Mouse (Mus musculus) C2C12 (cell line): ENCODE results near the gene Palm. TPM values are rescaled to one million over a fixed set of nuclear protein-coding genes. Genes with fewer than 3 reads are reported as not detected.

Experiments
- H3K27me3 ChIP-seq: one replicate; pipeline ENCODE4 v1.6.1; 2011; ENCODE audit not compliant: control insufficient read depth, insufficient read depth, insufficient read length
- H3K36me3 ChIP-seq: one replicate; pipeline ENCODE4 v1.6.1; 2011; ENCODE audit not compliant: control insufficient read depth, insufficient read depth
- H3K4me3 ChIP-seq: one replicate; pipeline ENCODE4 v1.5.1; 2011; ENCODE audit warnings: mild to moderate bottlenecking, control low read depth; ENCODE audit not compliant: poor library complexity, insufficient read depth, severe bottlenecking
- H3K79me2 ChIP-seq: one replicate; pipeline ENCODE4 v1.6.1; 2011; ENCODE audit not compliant: control insufficient read depth, insufficient read depth
- H3K79me3 ChIP-seq: one replicate; pipeline ENCODE4 v1.6.1; 2011; ENCODE audit warnings: low read depth, control low read depth
- H3ac ChIP-seq: one replicate; pipeline ENCODE3; 2011; ENCODE audit warnings: low read depth; ENCODE audit not compliant: control insufficient read depth, insufficient read length
- CEBPB ChIP-seq: IDR thresholded peaks from one replicate; pipeline ENCODE4 v1.6.1; 2011; ENCODE audit warnings: low read depth, mild to moderate bottlenecking, control low read depth, moderate library complexity
- CTCF ChIP-seq: IDR thresholded peaks from one replicate; pipeline ENCODE4 v1.5.1; 2011; ENCODE audit not compliant: control insufficient read depth, insufficient read depth, insufficient read length
- FOSL1 ChIP-seq: IDR thresholded peaks from one replicate; pipeline ENCODE4 v1.8.0; 2011; ENCODE audit warnings: mild to moderate bottlenecking, low read length; ENCODE audit not compliant: poor library complexity, insufficient read depth, severe bottlenecking
- MAX ChIP-seq: IDR thresholded peaks from one replicate; pipeline ENCODE4 v1.6.1; 2011; ENCODE audit warnings: mild to moderate bottlenecking, control low read depth
- MYOD1 ChIP-seq: IDR thresholded peaks from one replicate; pipeline ENCODE4 v1.6.1; 2011; ENCODE audit warnings: low read depth; ENCODE audit not compliant: control insufficient read depth, insufficient read length
- MYOG ChIP-seq: IDR thresholded peaks from one replicate; pipeline ENCODE4 v1.6.1; 2011; ENCODE audit not compliant: control insufficient read depth, insufficient read length; ENCODE audit errors: extremely low read depth
- USF1 ChIP-seq: IDR thresholded peaks from one replicate; pipeline ENCODE4 v1.6.1; 2011; ENCODE audit warnings: low read depth, mild to moderate bottlenecking, control low read depth, moderate library complexity
- polyA plus RNA-seq: library from polyadenylated mRNA; unstranded; fragments of >200 nt; fragmentation: generic; extraction: Trizol; gene quantifications from one replicate; pipeline ENCODE4 v1.2.1, GENCODE M21; 2012; ENCODE audit warnings: missing spikeins

Palm gene
- polyA plus RNA-seq, 1 experiment, result 39.9 TPM

DNA sequence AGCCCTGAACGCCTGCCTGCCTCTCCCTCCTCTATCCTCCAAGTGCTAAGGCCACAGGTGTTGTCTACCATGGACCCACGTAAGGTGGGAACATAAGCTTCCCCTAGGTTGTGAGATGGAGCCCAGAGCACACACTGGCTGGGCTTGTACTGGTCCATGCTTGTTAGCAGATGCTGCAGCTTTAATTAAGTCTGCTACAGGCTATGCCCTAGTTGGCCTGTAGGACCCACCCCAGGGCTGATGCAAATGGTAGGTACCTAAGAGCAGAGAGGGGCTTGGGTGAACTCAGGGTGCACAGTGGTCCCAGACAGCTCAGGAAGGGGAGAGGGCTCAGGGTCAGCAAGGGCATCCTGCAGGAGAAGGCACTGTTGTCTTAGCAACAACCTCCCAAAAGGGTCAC, 3.8 kb upstream of the Palm start:
- no peaks in the 10 kb centered on the region for H3K27me3 ChIP-seq
- peaks cover 9% of the 10 kb centered on the region for H3K79me2 ChIP-seq
- TF ChIP-seq MAX, result no peak
- no peak for TF ChIP-seq CTCF
- no peak overlapping the region for H3ac ChIP-seq
- no peaks in the 10 kb centered on the region for H3K36me3 ChIP-seq
- H3K79me3 ChIP-seq, result no peaks in the 10 kb centered on the region
- no peak overlapping the region for H3K4me3 ChIP-seq

DNA sequence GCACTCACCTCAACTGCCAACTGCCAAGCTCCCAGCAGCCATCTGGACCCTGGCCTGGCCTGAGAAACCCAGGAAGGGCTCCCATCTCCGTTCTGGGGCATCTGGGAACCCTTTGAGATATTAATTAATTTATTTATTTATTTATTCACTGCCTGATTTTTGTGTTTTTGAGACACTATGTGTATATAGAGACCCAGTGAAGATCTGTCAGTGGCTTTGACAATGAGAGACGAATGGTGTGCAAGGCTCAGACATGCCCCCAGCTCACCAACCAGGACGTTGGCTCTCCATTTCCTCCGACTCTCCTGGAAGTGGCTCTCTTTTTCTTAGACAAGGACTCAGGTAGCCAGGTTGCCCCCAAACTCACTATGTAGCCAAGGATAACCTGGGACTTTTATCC, 2.5 kb upstream of the Palm start, which contains the start of gene Prss57:
Gene Prss57 (minus strand): TSS at position 101 of the 400 bp plus-strand sequence.
- Histone ChIP-seq H3ac (no peak within 1 kb of the TSS), H3K4me3 (no peak within 1 kb of the TSS), H3K36me3 (no peaks in the 10 kb centered on the region), H3K79me3 (no peaks in the 10 kb centered on the region), H3K27me3 (no peaks in the 10 kb centered on the region), H3K79me2 (peaks cover 20% of the 10 kb centered on the region)
- no peak for TF ChIP-seq FOSL1
- TF ChIP-seq MYOD1, result no peak
- no peak for TF ChIP-seq USF1
- no peak for TF ChIP-seq MAX
- TF ChIP-seq CEBPB, result no peak
- no peak for TF ChIP-seq CTCF
- no peak for TF ChIP-seq MYOG

DNA sequence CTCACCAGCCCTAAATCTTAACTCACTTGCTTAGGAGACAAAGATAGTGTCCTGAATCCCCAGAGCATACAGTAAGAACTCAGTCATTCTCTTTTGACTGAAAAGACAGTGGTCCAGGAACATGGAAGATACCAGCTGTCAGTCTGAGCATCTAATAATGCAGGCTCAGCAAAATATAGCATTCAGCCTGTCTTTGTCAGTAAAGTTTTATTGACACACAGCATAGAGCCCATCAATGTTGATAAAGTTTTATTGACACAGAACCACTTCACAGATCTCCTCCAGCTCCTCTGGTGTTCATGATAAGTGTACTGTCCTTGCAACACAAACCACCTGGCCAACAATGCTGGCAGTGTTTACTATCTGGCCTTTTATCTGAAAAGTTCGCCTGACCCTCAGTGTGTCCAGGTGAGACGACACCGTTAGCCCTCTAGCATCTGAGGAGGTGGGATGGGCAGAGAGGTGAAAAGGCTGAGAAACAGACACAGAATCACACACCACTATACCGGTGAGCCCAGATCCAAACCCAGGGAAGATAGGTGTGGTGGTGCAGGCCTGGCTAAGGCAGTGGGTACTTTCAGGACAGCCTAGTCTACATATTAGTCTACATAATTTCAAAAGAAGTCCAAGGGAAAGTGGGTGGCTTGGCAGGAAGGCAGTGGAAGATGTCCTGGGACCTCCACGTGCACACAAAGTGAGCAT, 882 bp upstream of the Palm start:
- peaks cover 33% of the 10 kb centered on the region for H3K79me2 ChIP-seq
- no peaks in the 10 kb centered on the region for H3K79me3 ChIP-seq
- no peak overlapping the region for H3ac ChIP-seq
- H3K4me3 ChIP-seq, result no peak overlapping the region
- H3K27me3 ChIP-seq, result no peaks in the 10 kb centered on the region
- no peaks in the 10 kb centered on the region for H3K36me3 ChIP-seq
- TF ChIP-seq MAX, result no peak
- no peak for TF ChIP-seq CEBPB
- TF ChIP-seq CTCF, result no peak
- no peak for TF ChIP-seq FOSL1
- no peak for TF ChIP-seq USF1
- no peak for TF ChIP-seq MYOG
- no peak for TF ChIP-seq MYOD1

DNA sequence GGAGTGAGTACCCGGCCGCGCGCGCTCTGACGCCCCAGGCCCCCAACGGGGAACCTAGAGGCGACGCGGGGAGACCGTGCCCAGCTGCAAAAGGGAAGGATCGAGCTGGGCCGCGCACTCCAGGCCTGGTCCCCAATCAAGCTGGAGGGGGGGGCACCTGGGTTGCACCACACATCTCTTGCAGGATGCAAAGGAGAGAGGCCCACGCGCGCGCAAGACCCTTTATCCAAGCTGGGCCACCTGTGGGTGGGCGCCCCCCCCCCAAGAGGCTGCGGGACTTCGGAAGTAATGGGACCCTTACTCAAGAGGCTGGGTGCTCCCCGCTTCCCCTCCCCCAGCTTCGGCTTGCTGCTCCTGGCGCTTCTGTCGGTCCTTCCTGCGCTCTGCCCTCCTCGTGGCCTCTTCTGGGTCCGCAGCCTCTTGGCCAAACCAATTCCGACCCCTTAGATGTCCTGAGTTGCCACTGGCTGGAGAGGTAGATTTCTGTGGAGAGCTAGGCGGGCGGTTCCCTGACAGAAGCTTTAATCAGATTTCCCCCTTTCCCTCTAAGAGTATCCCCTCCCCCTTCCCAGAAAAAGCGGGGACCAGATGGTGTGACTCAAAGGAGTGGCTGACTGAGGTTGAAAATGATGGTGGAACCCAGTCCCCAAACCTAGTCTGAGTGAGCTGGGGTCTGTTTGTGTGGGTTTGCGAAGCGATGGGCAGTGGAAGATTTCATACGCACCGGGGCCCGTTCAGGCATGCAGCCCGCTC, 542 bp downstream of the Palm start:
- Histone ChIP-seq H3ac (peak overlapping the region; percentile 63), H3K36me3 (no peaks in the 10 kb centered on the region), H3K79me2 (peaks cover 47% of the 10 kb centered on the region), H3K4me3 (peak overlapping the region; percentile 50), H3K27me3 (no peaks in the 10 kb centered on the region), H3K79me3 (no peaks in the 10 kb centered on the region)
- TF ChIP-seq MAX (peak; percentile 3), USF1 (no peak), CTCF (no peak)

DNA sequence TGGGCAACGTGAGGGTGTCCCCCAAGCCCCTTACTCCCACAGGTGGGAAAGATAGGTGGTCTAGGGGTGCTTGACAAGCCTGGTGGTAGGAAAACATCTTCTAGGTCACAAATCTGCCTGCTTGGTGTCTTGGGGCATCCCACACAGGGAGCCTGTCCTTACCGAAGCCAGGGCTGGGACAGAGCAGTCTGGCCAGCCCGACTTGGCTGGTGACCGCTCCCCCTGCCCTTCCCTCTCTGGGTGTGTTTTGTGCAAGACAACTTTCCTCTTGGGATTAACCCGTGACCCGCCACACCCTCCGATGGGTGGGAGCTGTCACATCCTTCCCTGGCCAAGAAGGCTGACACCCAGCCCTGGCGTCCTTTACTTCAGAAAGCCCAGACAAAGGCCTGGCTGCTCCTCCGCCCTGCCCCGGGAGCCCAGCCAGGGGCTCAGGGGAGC, 1.1 kb downstream of the Palm start:
- peak overlapping the region; percentile 50 for H3K4me3 ChIP-seq
- H3K27me3 ChIP-seq, result no peaks in the 10 kb centered on the region
- TF ChIP-seq USF1, result no peak
- no peak for TF ChIP-seq CTCF
- no peak for TF ChIP-seq FOSL1
- TF ChIP-seq CEBPB, result no peak
- TF ChIP-seq MYOG, result no peak
- TF ChIP-seq MYOD1, result no peak
- no peak for TF ChIP-seq MAX
- H3K79me3 ChIP-seq, result no peaks in the 10 kb centered on the region
- peak overlapping the region; percentile 63 for H3ac ChIP-seq
- H3K36me3 ChIP-seq, result no peaks in the 10 kb centered on the region
- H3K79me2 ChIP-seq, result peaks cover 53% of the 10 kb centered on the region

DNA sequence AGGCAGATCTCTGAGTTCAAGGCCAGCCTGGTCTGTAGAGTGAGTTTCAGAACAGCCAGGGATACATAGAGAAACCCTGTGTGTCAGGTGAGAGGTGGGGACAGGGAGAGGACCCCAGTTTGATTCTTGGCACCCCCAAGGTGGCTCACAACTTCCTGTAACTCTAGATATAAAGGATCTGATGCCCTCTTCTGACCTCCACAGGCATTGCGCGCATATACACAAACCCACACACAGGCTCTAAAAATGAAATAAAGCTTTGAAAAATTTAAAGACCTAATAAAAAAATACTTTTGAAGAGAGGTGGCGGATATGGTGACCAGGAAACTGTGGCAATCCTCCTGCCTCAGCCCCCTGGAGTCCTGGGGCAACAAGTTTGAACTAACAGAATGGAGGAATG, 2.5 kb downstream of the Palm start:
- no peaks in the 10 kb centered on the region for H3K27me3 ChIP-seq
- no peak overlapping the region for H3ac ChIP-seq
- no peaks in the 10 kb centered on the region for H3K36me3 ChIP-seq
- no peaks in the 10 kb centered on the region for H3K79me3 ChIP-seq
- TF ChIP-seq USF1, result no peak
- no peak for TF ChIP-seq CTCF
- no peak for TF ChIP-seq MYOD1
- no peak for TF ChIP-seq MYOG
- no peak for TF ChIP-seq CEBPB
- TF ChIP-seq FOSL1, result no peak
- no peak for TF ChIP-seq MAX
- H3K4me3 ChIP-seq, result no peak overlapping the region
- peaks cover 57% of the 10 kb centered on the region for H3K79me2 ChIP-seq
